Mouse (Mus musculus): Measurements from ENCODE around the gene Tmem39a. TPM values are rescaled to one million over a fixed set of nuclear protein-coding genes. Genes with fewer than 3 reads are reported as not detected.
A peak's percentile ranks its signal among the peaks of the same experiment; 100 is the strongest.

Gene Tmem39a
- polyA plus RNA-seq, 1 experiment from 2014 or later: 91.6 TPM

- 90% methylated on average over 2 of the region's 2 CpGs for WGBS
- no peaks in the 10 kb centered on the region for H3K27me3 ChIP-seq (ENCODE audit: low read depth, poor library complexity, severe bottlenecking)
- no peak overlapping the region for H3K4me3 ChIP-seq
- H3K27ac ChIP-seq (replicated peaks): no peak overlapping the region
- H3K4me1 ChIP-seq: no peaks in the 10 kb centered on the region
- peaks cover 37% of the 10 kb centered on the region for H3K36me3 ChIP-seq
- DNase-seq (ENCODE audit: low spot score): no peak
- H3K9me3 ChIP-seq (replicated peaks): no peaks in the 10 kb centered on the region
Measured at GRCm38 (mm10) chr16:38596099-38596498, 37.6 kb downstream of the Tmem39a start.

DNA sequence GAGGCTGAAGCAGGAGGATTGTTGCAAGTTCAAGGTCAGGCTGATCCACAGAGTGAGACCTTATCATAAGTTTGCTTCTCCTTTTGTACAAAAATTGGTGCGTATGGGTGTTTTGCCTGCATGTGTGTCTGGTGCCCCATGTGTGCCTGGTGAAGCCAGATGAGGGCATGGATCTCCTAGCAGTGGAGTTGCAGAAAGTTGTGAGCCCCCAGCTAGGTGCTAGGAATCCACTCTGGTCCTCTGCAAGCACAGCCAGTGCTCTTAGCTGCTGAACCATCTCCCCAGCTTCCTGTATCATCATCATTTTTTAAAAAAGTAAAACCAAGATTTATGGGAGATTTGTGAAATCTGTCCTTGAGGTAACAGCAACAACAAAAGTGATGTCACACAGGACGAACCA is 38.2 kb downstream of the Tmem39a start:
- Histone ChIP-seq H3K4me3 (no peak overlapping the region), H3K27me3 (ENCODE audit: low read depth, poor library complexity, severe bottlenecking) (no peaks in the 10 kb centered on the region), H3K36me3 (peaks cover 31% of the 10 kb centered on the region), H3K27ac (replicated peaks) (no peak overlapping the region), H3K9me3 (replicated peaks) (no peaks in the 10 kb centered on the region), H3K4me1 (no peaks in the 10 kb centered on the region)
- no peak for DNase-seq (ENCODE audit: low spot score)
- WGBS: 96% methylated on average over 2 of the region's 2 CpGs

GRCm38 (mm10) chr16:38598986-38599680 is 40.6 kb downstream of the Tmem39a start:
- Histone ChIP-seq H3K27me3 (ENCODE audit: low read depth, poor library complexity, severe bottlenecking) (no peaks in the 10 kb centered on the region), H3K9me3 (replicated peaks) (no peaks in the 10 kb centered on the region), H3K4me3 (no peak overlapping the region), H3K4me1 (peaks cover 5% of the 10 kb centered on the region), H3K27ac (replicated peaks) (no peak overlapping the region), H3K36me3 (peaks cover 12% of the 10 kb centered on the region)
- DNase-seq (ENCODE audit: low spot score): no peak
- 88% methylated on average over 11 of the region's 11 CpGs for WGBS

- no peak for DNase-seq (ENCODE audit: low spot score)
- H3K36me3 ChIP-seq: 0 out of 2 replicates have a peak, but pooled peaks cover 4% of the 10 kb centered on the region
Measured at GRCm38 (mm10) chr16:38602989-38603804, 44.7 kb downstream of the Tmem39a start.

GRCm38 (mm10) chr16:38606509-38606908 is 48.0 kb downstream of the Tmem39a start:
- no peak overlapping the region for H3K27ac ChIP-seq (replicated peaks)
- peaks cover 5% of the 10 kb centered on the region for H3K4me1 ChIP-seq
- no peak overlapping the region for H3K4me3 ChIP-seq
- no peak for DNase-seq (ENCODE audit: low spot score)
- H3K9me3 ChIP-seq (replicated peaks): peaks cover 7% of the 10 kb centered on the region; the same call in 1 of the 2 replicates
- H3K27me3 ChIP-seq (ENCODE audit: low read depth, poor library complexity, severe bottlenecking): no peaks in the 10 kb centered on the region
- H3K36me3 ChIP-seq: peaks cover 19% of the 10 kb centered on the region; the same call in 1 of the 2 replicates
- 88% methylated on average over 7 of the region's 7 CpGs for WGBS

More at GRCm38 (mm10) chr16:38602989-38603804, 44.7 kb downstream of the Tmem39a start:
- 46% methylated on average over 11 of the region's 11 CpGs for WGBS
- H3K27me3 ChIP-seq (ENCODE audit: low read depth, poor library complexity, severe bottlenecking): no peaks in the 10 kb centered on the region
- no peaks in the 10 kb centered on the region for H3K9me3 ChIP-seq (replicated peaks)
- no peak overlapping the region; the same call in 1 of the 2 replicates for H3K27ac ChIP-seq (replicated peaks)
- no peak overlapping the region for H3K4me3 ChIP-seq
- H3K4me1 ChIP-seq: peaks cover 5% of the 10 kb centered on the region

- H3K9me3 ChIP-seq (replicated peaks): peaks cover 7% of the 10 kb centered on the region; the same call in 1 of the 2 replicates
- 85% methylated on average over 12 of the region's 12 CpGs for WGBS
- H3K4me3 ChIP-seq: no peak overlapping the region
- H3K36me3 ChIP-seq: peaks cover 16% of the 10 kb centered on the region; the same call in 1 of the 2 replicates
- no peak overlapping the region for H3K27ac ChIP-seq (replicated peaks)
- DNase-seq (ENCODE audit: low spot score): no peak
- H3K4me1 ChIP-seq: no peaks in the 10 kb centered on the region
- H3K27me3 ChIP-seq (ENCODE audit: low read depth, poor library complexity, severe bottlenecking): no peaks in the 10 kb centered on the region
Measured at GRCm38 (mm10) chr16:38608687-38609086, 50.2 kb downstream of the Tmem39a start.

- H3K4me1 ChIP-seq: no peaks in the 10 kb centered on the region
- WGBS: 70% methylated on average over 18 of the region's 18 CpGs
- no peak overlapping the region for H3K4me3 ChIP-seq
- H3K9me3 ChIP-seq (replicated peaks): peaks cover 7% of the 10 kb centered on the region; the same call in 1 of the 2 replicates
- no peak overlapping the region for H3K27ac ChIP-seq (replicated peaks)
- peaks cover 16% of the 10 kb centered on the region; the same call in 1 of the 2 replicates for H3K36me3 ChIP-seq
- no peaks in the 10 kb centered on the region for H3K27me3 ChIP-seq (ENCODE audit: low read depth, poor library complexity, severe bottlenecking)
- no peak for DNase-seq (ENCODE audit: low spot score)
Measured at GRCm38 (mm10) chr16:38609092-38609491, 50.6 kb downstream of the Tmem39a start.

DNA sequence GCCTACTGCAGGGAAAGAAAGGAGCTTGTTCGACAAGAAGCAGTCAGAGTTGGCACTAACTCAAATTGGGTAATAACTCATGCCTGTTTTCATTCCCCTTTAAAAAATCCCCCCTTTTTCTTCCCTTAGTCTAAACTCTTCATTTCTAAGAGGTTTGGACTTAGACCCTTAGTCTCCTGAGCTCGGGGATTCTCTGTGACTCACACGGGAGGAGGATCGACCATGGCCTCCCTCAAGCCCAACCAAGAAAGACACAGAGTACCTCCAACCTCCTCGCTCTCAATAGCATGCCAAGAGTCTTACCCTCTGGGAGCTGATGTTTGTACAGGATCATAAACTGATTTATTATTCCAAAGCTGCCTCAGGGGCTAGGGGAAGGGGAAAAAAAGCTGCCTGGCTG is 54.1 kb downstream of the Tmem39a start:
- no peaks in the 10 kb centered on the region for H3K27me3 ChIP-seq (ENCODE audit: low read depth, poor library complexity, severe bottlenecking)
- H3K36me3 ChIP-seq: peaks cover 16% of the 10 kb centered on the region; the same call in 1 of the 2 replicates

GRCm38 (mm10) chr16:38613646-38614045 is 55.1 kb downstream of the Tmem39a start:
- H3K36me3 ChIP-seq: peaks cover 16% of the 10 kb centered on the region; the same call in 1 of the 2 replicates

More for the DNA sequence above, 54.1 kb downstream of the Tmem39a start:
- Histone ChIP-seq H3K9me3 (replicated peaks) (peaks cover 12% of the 10 kb centered on the region; the same call in 1 of the 2 replicates), H3K27ac (replicated peaks) (no peak overlapping the region), H3K4me3 (no peak overlapping the region), H3K4me1 (no peaks in the 10 kb centered on the region)
- no peak for DNase-seq (ENCODE audit: low spot score)
- WGBS: 89% methylated on average over 5 of the region's 5 CpGs

DNA sequence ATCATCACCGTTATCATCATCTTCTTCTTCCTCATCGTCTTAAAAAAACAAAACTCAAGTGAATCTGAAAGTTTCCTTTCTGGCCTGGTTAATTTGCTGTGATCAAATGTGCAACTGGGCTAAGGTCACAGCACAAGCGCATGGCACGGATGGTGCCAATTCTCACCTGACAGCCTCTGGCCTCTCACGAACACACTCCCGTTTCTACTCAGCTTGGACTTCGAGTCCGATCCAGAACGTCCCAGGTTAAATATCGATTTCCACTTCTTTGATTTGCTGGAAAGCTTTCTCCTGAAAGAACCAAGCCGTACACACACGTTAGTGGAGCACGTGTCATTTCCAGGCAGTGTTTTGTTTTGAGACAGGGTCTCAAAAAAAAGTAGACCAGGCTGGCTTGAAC is 59.5 kb downstream of the Tmem39a start:
- WGBS: 97% methylated on average over 13 of the region's 13 CpGs
- H3K4me3 ChIP-seq: no peak overlapping the region
- H3K9me3 ChIP-seq (replicated peaks): peaks cover 5% of the 10 kb centered on the region; the same call in 1 of the 2 replicates
- no peak for DNase-seq (ENCODE audit: low spot score)
- no peak overlapping the region for H3K27ac ChIP-seq (replicated peaks)
- no peaks in the 10 kb centered on the region for H3K4me1 ChIP-seq
- no peaks in the 10 kb centered on the region for H3K36me3 ChIP-seq
- H3K27me3 ChIP-seq (ENCODE audit: low read depth, poor library complexity, severe bottlenecking): no peaks in the 10 kb centered on the region

More at GRCm38 (mm10) chr16:38613646-38614045, 55.1 kb downstream of the Tmem39a start:
- WGBS: 92% methylated on average over 6 of the region's 6 CpGs
- no peaks in the 10 kb centered on the region for H3K4me1 ChIP-seq
- no peak for DNase-seq (ENCODE audit: low spot score)
- no peak overlapping the region for H3K27ac ChIP-seq (replicated peaks)
- H3K9me3 ChIP-seq (replicated peaks): peaks cover 12% of the 10 kb centered on the region; the same call in 1 of the 2 replicates
- no peak overlapping the region for H3K4me3 ChIP-seq
- H3K27me3 ChIP-seq (ENCODE audit: low read depth, poor library complexity, severe bottlenecking): no peaks in the 10 kb centered on the region

DNA sequence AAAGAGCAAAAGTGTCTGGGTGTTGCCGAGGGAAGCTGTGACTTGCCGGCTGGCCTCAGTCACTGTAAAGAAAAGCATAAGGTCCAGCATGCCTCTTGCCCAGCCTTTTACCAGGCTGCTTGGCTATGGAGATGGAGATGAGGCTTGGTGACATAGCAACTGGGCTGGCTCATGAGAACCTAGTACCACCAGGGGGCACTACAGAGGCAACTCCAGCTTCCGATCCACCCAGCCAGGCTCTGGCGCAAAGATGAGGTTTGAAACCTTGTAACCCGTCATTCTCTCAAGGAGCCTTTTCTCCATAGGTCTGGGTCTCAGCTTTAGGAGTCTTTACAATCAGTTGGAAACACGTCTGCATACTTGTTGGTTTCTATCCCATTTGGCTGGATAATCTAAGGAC is 60.6 kb downstream of the Tmem39a start:
- no peaks in the 10 kb centered on the region for H3K27me3 ChIP-seq (ENCODE audit: low read depth, poor library complexity, severe bottlenecking)
- WGBS: 24% methylated on average over 6 of the region's 6 CpGs
- no peak overlapping the region for H3K4me3 ChIP-seq
- H3K4me1 ChIP-seq: no peaks in the 10 kb centered on the region
- no peaks in the 10 kb centered on the region for H3K36me3 ChIP-seq
- H3K9me3 ChIP-seq (replicated peaks): peaks cover 5% of the 10 kb centered on the region; the same call in 1 of the 2 replicates
- DNase-seq (ENCODE audit: low spot score): peak; percentile 70
- H3K27ac ChIP-seq (replicated peaks): no peak overlapping the region

DNA sequence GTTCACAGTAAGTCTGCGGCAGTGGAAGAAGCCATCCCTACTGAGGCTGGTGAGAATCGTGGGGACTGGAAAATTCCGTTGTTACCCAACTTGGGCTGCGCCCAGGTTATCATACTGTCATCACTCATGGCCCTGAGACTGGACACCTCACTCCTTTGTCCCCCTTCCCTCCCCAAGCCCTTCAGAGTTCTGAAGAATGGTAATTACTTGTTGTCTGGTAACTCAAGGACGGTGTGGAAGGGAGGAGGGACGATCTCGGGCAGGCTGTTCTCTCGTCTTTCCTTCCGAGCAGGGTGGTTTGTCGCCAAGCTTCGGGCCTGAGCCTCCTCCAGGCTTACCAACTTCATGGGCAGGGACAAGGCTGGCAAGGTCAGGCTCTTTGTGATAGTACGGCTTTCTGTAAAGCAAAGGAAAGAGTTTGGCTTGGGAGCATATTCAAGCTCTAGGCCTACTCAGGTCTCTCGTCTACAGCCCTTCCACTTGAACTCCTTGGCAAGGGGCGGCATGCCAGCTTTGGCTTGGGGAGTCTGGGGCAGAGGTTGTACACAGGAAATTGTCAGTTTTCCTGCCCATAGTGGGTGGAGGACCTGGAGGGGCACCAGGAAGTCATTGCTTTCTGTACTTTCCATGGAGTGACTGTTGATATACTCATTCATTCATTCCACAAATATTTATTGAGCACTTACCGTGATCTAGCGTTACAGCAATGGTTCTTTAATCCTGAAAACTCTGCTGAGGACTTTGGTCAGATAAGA is 62.4 kb downstream of the Tmem39a start:
- Histone ChIP-seq H3K4me3 (no peak overlapping the region), H3K4me1 (no peaks in the 10 kb centered on the region), H3K27me3 (ENCODE audit: low read depth, poor library complexity, severe bottlenecking) (no peaks in the 10 kb centered on the region), H3K9me3 (replicated peaks) (no peaks in the 10 kb centered on the region), H3K27ac (replicated peaks) (no peak overlapping the region), H3K36me3 (no peaks in the 10 kb centered on the region)
- WGBS: 95% methylated on average over 16 of the region's 16 CpGs
- no peak for DNase-seq (ENCODE audit: low spot score)
